Mouse (Mus musculus) gastrocnemius, postnatal 14 days (tissue): Measurements from ENCODE around the gene Pnmal2. TPM values are rescaled to one million over a fixed set of nuclear protein-coding genes. Genes with fewer than 3 reads are reported as not detected.

Source experiments
- total RNA-seq, 2 experiments: library from RNA; stranded (reverse); gene quantifications; 2 replicates each; pipeline ENCODE4 v1.2.3; 2021

Gene Pnmal2
- total RNA-seq, 2 experiments from 2014 or later = 9.2 to 11.8 TPM

Other genes with a start within 250 kb of the Pnmal2 start
- not detected for gene Ceacam9, start 222.8 kb upstream of the Pnmal2 start, total RNA-seq
- 10 to 100 TPM; 62.5 to 62.9 TPM for gene Ap2s1, start 206.3 kb upstream of the Pnmal2 start, total RNA-seq
- gene Slc1a5, start 163.3 kb upstream of the Pnmal2 start, total RNA-seq = 10 to 100 TPM; 25.4 to 27.0 TPM
- 10 to 100 TPM; 22.6 to 29.3 TPM for gene Strn4, start 128.8 kb upstream of the Pnmal2 start, total RNA-seq
- 10 to 100 TPM; 24.2 to 25.8 TPM for gene Fkrp, start 128.0 kb upstream of the Pnmal2 start, total RNA-seq
- 10 to 100 TPM in 1 of 2 experiments, 1 to 10 TPM in 1; 8.5 to 11.8 TPM for gene Prkd2, start 101.8 kb upstream of the Pnmal2 start, total RNA-seq
- gene Dact3, start 69.4 kb upstream of the Pnmal2 start, total RNA-seq = 1 to 10 TPM; 3.9 to 7.1 TPM
- gene Gng8, start 52.9 kb upstream of the Pnmal2 start, total RNA-seq = under 1 TPM; 0.47 to 0.66 TPM
- gene Ptgir, start 38.2 kb upstream of the Pnmal2 start, total RNA-seq = 1 to 10 TPM; 1.6 to 2.6 TPM
- gene Calm3, start 20.6 kb upstream of the Pnmal2 start, total RNA-seq = 100 to 1,000 TPM; 247 to 276 TPM
- not detected for gene Pnmal1, start 15.0 kb downstream of the Pnmal2 start, total RNA-seq
- under 1 TPM in 1 of 2 experiments, not detected in 1; 0.04 TPM for gene Gm42372, start 38.4 kb downstream of the Pnmal2 start, total RNA-seq
- gene Ccdc8, start 48.0 kb downstream of the Pnmal2 start, total RNA-seq = 1 to 10 TPM; 5.8 to 6.5 TPM
- gene Ppp5c, start 83.2 kb downstream of the Pnmal2 start, total RNA-seq = 10 to 100 TPM; 56.3 to 67.8 TPM
- 1 to 10 TPM; 1.6 to 6.0 TPM for gene Hif3a, start 117.7 kb downstream of the Pnmal2 start, total RNA-seq
- gene Psg16, start 129.4 kb downstream of the Pnmal2 start, total RNA-seq = under 1 TPM; 0.04 to 0.09 TPM
- gene Ceacam3, start 205.6 kb downstream of the Pnmal2 start, total RNA-seq = not detected